Comparison of ENCODE assay signal across 21 mouse cellular contexts in genomic region chr8:44971346-44971745, GRCm38 (mm10). TPM values are rescaled to one million over a fixed set of nuclear protein-coding genes. Genes with fewer than 3 reads are reported as not detected.
DNase-seq lines count a peak whose midpoint lies in the region; ATAC-seq and TF ChIP-seq lines count a peak whose summit lies in the region.
"Had no signal": no experiment of that assay in that cellular context is flagged by ENCODE, and none has a peak within 500 bp of the region (broad histone marks: within the 10 kb centered on the region; RNA-seq: fewer than 3 reads in every experiment).

No protein-coding gene starts in this region.

- no peak overlapping the region for H3K4me2 ChIP-seq in forebrain, postnatal 0 days (ENCODE audit: low read depth)
- H3K4me2 ChIP-seq in midbrain, postnatal 0 days (ENCODE audit: low read depth, low read length, poor library complexity, severe bottlenecking) = no peak overlapping the region
- H3K4me2 ChIP-seq in midbrain, embryonic 13.5 days (replicated peaks) = peak overlapping the region; percentile 29
- H3K4me2 ChIP-seq: heart, embryonic 11.5 days; kidney, embryonic 15.5 days; liver, embryonic 13.5 days; lung, embryonic 15.5 days had no signal

- no peak overlapping the region for H3K9ac ChIP-seq in forebrain, postnatal 0 days
- H3K9ac ChIP-seq in midbrain, postnatal 0 days (replicated peaks; ENCODE audit: low read length, poor library complexity, severe bottlenecking) = no peak overlapping the region
- no peak overlapping the region for H3K9ac ChIP-seq in midbrain, embryonic 13.5 days (replicated peaks)
- H3K9ac ChIP-seq: kidney, embryonic 15.5 days; liver, embryonic 13.5 days; lung, embryonic 15.5 days had no signal

- no peak for TF ChIP-seq CTCF in forebrain, postnatal 0 days (IDR thresholded peaks at IDR 0.05; ENCODE audit: low read depth)
- TF ChIP-seq CTCF in midbrain, postnatal 0 days (IDR thresholded peaks at IDR 0.05) = no peak
- TF ChIP-seq CTCF in embryonic fibroblast, embryonic 13.5 days (IDR thresholded peaks at IDR 0.05; ENCODE audit: borderline replicate concordance, insufficient read depth, low read length) = no peak

- peaks cover 17% of the 10 kb centered on the region for H3K36me3 ChIP-seq in forebrain, embryonic 10.5 days (replicated peaks)
- no peaks in the 10 kb centered on the region for H3K36me3 ChIP-seq in forebrain, postnatal 0 days (ENCODE audit: insufficient read depth)
- peaks cover 13% of the 10 kb centered on the region for H3K36me3 ChIP-seq in midbrain, embryonic 10.5 days
- no peaks in the 10 kb centered on the region for H3K36me3 ChIP-seq in midbrain, postnatal 0 days (ENCODE audit: insufficient read depth, low read length)
- no peaks in the 10 kb centered on the region for H3K36me3 ChIP-seq in midbrain, embryonic 13.5 days
- H3K36me3 ChIP-seq: liver, embryonic 13.5 days; lung, embryonic 15.5 days had no signal

- 7% methylated on average over 6 of the region's 6 CpGs for WGBS in forebrain, embryonic 10.5 days
- WGBS in forebrain, postnatal 0 days = 11% methylated on average over 6 of the region's 6 CpGs
- WGBS in midbrain, embryonic 10.5 days = 9% methylated on average over 6 of the region's 6 CpGs
- WGBS in midbrain, postnatal 0 days = 8% methylated on average over 6 of the region's 6 CpGs
- 4% methylated on average over 6 of the region's 6 CpGs for WGBS in midbrain, embryonic 13.5 days

- H3K9me3 ChIP-seq in forebrain, embryonic 10.5 days = no peaks in the 10 kb centered on the region
- H3K9me3 ChIP-seq in forebrain, postnatal 0 days (ENCODE audit: low read length) = no peaks in the 10 kb centered on the region
- H3K9me3 ChIP-seq in midbrain, embryonic 10.5 days (replicated peaks) = no peaks in the 10 kb centered on the region
- H3K9me3 ChIP-seq in midbrain, postnatal 0 days (ENCODE audit: low read length) = no peaks in the 10 kb centered on the region
- no peaks in the 10 kb centered on the region for H3K9me3 ChIP-seq in midbrain, embryonic 13.5 days
- H3K9me3 ChIP-seq: kidney, embryonic 15.5 days; liver, embryonic 13.5 days; lung, embryonic 15.5 days had no signal

- no peak for TF ChIP-seq POLR2A in embryonic fibroblast, embryonic 13.5 days (IDR thresholded peaks at IDR 0.05; ENCODE audit: low read depth, low read length)

- no peak overlapping the region for H3K27ac ChIP-seq in forebrain, embryonic 10.5 days
- H3K27ac ChIP-seq in forebrain, postnatal 0 days (ENCODE audit: low read depth, low read length) = no peak overlapping the region
- no peak overlapping the region for H3K27ac ChIP-seq in midbrain, embryonic 10.5 days (replicated peaks)
- H3K27ac ChIP-seq in midbrain, postnatal 0 days (ENCODE audit: low read depth, low read length) = no peak overlapping the region
- peak overlapping the region; percentile 48 for H3K27ac ChIP-seq in embryonic fibroblast, embryonic 13.5 days (ENCODE audit: insufficient read depth, low read length)
- H3K27ac ChIP-seq in midbrain, embryonic 13.5 days = no peak overlapping the region
- H3K27ac ChIP-seq: kidney, embryonic 15.5 days; layer of hippocampus, adult 2 months; liver, embryonic 13.5 days; lung, embryonic 15.5 days; macrophage had no signal

- no peak for ATAC-seq in forebrain, postnatal 0 days
- ATAC-seq in midbrain, postnatal 0 days (ENCODE audit: low FRiP score) = no peak
- ATAC-seq in midbrain, embryonic 13.5 days = peak; percentile 70

- 0 out of 2 replicates have a peak, but pooled peaks cover 4% of the 10 kb centered on the region for H3K27me3 ChIP-seq in forebrain, embryonic 10.5 days (ENCODE audit: poor library complexity, severe bottlenecking)
- H3K27me3 ChIP-seq in forebrain, postnatal 0 days (ENCODE audit: insufficient read depth, low read length) = no peaks in the 10 kb centered on the region
- no peaks in the 10 kb centered on the region for H3K27me3 ChIP-seq in midbrain, embryonic 10.5 days (ENCODE audit: low read depth, poor library complexity, severe bottlenecking)
- H3K27me3 ChIP-seq in midbrain, postnatal 0 days (ENCODE audit: insufficient read depth, low read length) = no peaks in the 10 kb centered on the region
- peaks cover 16% of the 10 kb centered on the region for H3K27me3 ChIP-seq in midbrain, embryonic 13.5 days
- H3K27me3 ChIP-seq: kidney, embryonic 15.5 days; liver, embryonic 13.5 days; lung, embryonic 15.5 days had no signal

- peak; percentile 53 for DNase-seq in forebrain, embryonic 10.5 days (ENCODE audit: extremely low spot score, low spot score)
- DNase-seq in forebrain, postnatal 0 days = no peak
- DNase-seq in midbrain, embryonic 10.5 days (ENCODE audit: low spot score) = no peak
- DNase-seq in midbrain, postnatal 0 days (ENCODE audit: low spot score) = no peak
- DNase-seq in urinary bladder, postnatal 10 days (ENCODE audit: low spot score) = no peak
- DNase-seq in left cerebral cortex, adult 11 months (ENCODE audit: low spot score) = no peak
- DNase-seq: adrenal gland, postnatal 36 days; cerebellum, adult 8-10 months; gastrocnemius, postnatal 25 days; heart, postnatal 4 days; left cerebral cortex, postnatal 4 days; liver, embryonic 13.5 days; retina, postnatal 1 day; thymus, adult 18-20 months had no signal

- H3K4me1 ChIP-seq in forebrain, embryonic 10.5 days = peaks cover 81% of the 10 kb centered on the region
- no peaks in the 10 kb centered on the region for H3K4me1 ChIP-seq in forebrain, postnatal 0 days (ENCODE audit: insufficient read depth)
- peaks cover 67% of the 10 kb centered on the region for H3K4me1 ChIP-seq in midbrain, embryonic 10.5 days
- peaks cover 6% of the 10 kb centered on the region; the same call in 1 of the 2 replicates for H3K4me1 ChIP-seq in midbrain, postnatal 0 days (ENCODE audit: insufficient read depth, low read length)
- H3K4me1 ChIP-seq in embryonic fibroblast, embryonic 13.5 days (ENCODE audit: control insufficient read depth, insufficient read depth, low read length) = peaks cover 32% of the 10 kb centered on the region
- H3K4me1 ChIP-seq in midbrain, embryonic 13.5 days (replicated peaks) = peaks cover 38% of the 10 kb centered on the region

- H3K4me3 ChIP-seq in forebrain, embryonic 10.5 days = peak overlapping the region; percentile 27
- no peak overlapping the region for H3K4me3 ChIP-seq in forebrain, postnatal 0 days (ENCODE audit: low read depth, low read length)
- peak overlapping the region; percentile 22 for H3K4me3 ChIP-seq in midbrain, embryonic 10.5 days
- H3K4me3 ChIP-seq in midbrain, postnatal 0 days (ENCODE audit: low read depth, low read length) = no peak overlapping the region
- H3K4me3 ChIP-seq in embryonic fibroblast, embryonic 13.5 days (ENCODE audit: insufficient read depth, low read length) = no peak overlapping the region
- H3K4me3 ChIP-seq in midbrain, embryonic 13.5 days (replicated peaks) = no peak overlapping the region
- H3K4me3 ChIP-seq: kidney, embryonic 15.5 days; layer of hippocampus, adult 2 months; liver, embryonic 13.5 days; lung, embryonic 15.5 days had no signal

RNA-seq across cellular contexts. Expression of gene Fat1, which starts 36.1 kb away (rescaled TPM):
- 20.3 and 20.5 TPM in 2 replicates for polyA plus RNA-seq in forebrain, embryonic 10.5 days (2016; fragmentation: Nextera tagmentation; extraction: Ambion mirVana)
- total RNA-seq in forebrain, postnatal 0 days (2014; rRNA removed) = 47.0 and 66.7 TPM in 2 replicates
- polyA plus RNA-seq in forebrain, postnatal 0 days (2015; fragmentation: Nextera tagmentation; extraction: Ambion mirVana) = 6.4 and 8.0 TPM in 2 replicates
- 13.2 and 15.6 TPM in 2 replicates for polyA plus RNA-seq in midbrain, embryonic 10.5 days (2016; fragmentation: Nextera tagmentation; extraction: Ambion mirVana)
- 106 and 122 TPM in 2 replicates for total RNA-seq in midbrain, postnatal 0 days (2014; rRNA removed)
- polyA plus RNA-seq in midbrain, postnatal 0 days (2015; fragmentation: Nextera tagmentation; extraction: Ambion mirVana) = 8.7 and 9.2 TPM in 2 replicates
- 245 and 297 TPM in 2 replicates for polyA plus RNA-seq in embryonic fibroblast, embryonic 13.5 days (2011; ENCODE audit: insufficient read length, low read depth, missing spikeins)
- polyA plus RNA-seq in midbrain, embryonic 13.5 days (2015; fragmentation: Nextera tagmentation; extraction: Ambion mirVana) = 10.9 and 11.9 TPM in 2 replicates

Comparison
In these comparisons a context has a peak if more than half of its experiments do, and no peak if none do; other contexts are left out.
1. H3K4me3 ChIP-seq: peak in forebrain, embryonic 10.5 days (single experiment) and midbrain, embryonic 10.5 days (single experiment); none in forebrain, postnatal 0 days (single experiment), midbrain, postnatal 0 days (single experiment), embryonic fibroblast, embryonic 13.5 days (single experiment) and midbrain, embryonic 13.5 days (single experiment).
2. RNA of gene Fat1, which starts 36.1 kb away (polyA plus RNA-seq): 245 to 297 TPM in embryonic fibroblast, embryonic 13.5 days; 20.3 to 20.5 TPM in forebrain, embryonic 10.5 days, 13.2 to 15.6 TPM in midbrain, embryonic 10.5 days, 10.9 to 11.9 TPM in midbrain, embryonic 13.5 days, 8.7 to 9.2 TPM in midbrain, postnatal 0 days and 6.4 to 8.0 TPM in forebrain, postnatal 0 days; every median in the first group is over 10 times any median in the second.